Mouse (Mus musculus) spleen, postnatal 10 days (tissue): ENCODE data around the gene Ghdc.

Experiments
- DNase-seq, 2 experiments: peaks; one replicate each; pipeline ENCODE4 v3.0.0; 2021 to 2022; ENCODE audit warnings: low spot score in 2 of 2

Ghdc gene

DNA sequence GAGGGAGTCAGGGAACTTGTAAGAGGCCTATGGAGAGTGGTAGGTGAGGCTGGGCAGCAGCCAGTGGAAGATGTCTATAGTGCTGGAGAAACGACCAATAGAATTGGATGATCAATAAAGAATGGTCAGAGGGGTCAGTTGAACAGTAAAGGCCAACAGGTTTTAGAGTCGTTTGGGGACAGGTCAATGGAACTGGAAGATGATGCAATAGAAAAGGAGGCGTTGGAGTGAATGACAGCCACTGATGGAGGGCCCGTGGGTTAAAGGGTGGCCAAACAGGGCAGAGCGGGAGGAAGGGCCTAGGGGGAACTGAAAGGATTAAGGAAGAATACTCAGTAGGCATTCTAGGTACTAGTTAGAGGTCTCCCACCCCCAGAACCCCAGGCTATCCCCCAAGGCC is 23.6 kb downstream of the Ghdc start:
- no peak for DNase-seq

DNA sequence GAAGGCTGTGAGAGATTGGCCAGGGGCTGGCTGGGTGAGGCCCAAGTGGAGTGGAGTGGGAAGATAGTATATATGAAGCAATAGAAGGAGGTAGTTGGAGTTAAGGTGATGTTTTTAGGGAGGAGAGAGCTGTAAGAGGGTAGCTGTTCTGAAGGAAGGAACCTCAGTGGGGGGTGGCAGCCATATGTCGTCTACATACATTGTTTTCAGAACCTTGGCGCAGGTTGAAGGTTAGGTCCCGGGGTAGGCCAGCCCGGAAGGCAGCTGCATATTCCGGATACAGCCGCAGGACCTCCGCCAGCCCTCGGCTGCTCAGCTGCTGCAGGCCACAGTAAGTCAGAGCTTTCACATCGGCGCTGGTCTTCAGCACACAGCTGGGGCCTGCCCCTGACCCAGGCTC is 24.2 kb downstream of the Ghdc start:
- DNase-seq = no peak

DNA sequence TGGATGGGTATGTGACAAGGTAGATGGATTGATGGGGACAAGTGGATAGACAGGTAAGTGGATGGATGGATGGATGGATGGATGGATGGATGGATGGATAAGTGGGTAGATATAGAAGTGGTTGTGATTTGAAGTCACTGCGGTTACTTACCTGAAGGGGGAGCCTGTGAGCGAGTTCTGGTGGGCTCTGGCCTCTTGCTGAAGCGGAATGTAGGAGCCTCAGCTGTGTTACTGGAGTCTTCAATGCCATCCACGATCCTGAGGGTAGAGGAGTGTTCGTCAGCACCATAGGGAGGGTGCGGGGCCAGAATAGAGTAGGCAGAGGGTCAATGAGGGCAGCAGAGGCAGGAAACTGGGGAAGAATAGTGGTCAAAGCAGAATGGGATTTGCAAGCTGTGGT is 25.7 kb downstream of the Ghdc start:
- peak in 1 of 2 experiments; percentile 69 for DNase-seq

DNA sequence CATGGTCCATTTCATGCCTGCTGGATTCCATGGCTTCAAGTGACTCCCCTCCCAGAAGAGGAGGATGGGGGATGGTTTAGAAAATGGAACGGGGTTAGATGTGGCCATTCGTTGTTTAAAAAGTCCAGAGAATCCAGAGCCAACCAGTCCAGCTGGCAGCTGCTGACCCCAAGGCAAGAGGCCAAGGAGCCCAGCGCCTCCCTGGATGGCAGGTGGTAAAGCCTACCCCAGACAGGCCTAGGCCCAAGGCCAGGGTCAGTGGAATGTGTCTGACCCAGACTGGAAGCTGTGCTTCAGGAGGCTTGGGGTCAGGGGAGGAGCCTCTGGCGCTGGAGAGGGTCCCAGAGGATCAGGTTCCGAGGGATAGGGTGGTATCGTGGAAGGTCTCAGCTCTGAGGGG is 29.4 kb downstream of the Ghdc start:
- DNase-seq = no peak

DNA sequence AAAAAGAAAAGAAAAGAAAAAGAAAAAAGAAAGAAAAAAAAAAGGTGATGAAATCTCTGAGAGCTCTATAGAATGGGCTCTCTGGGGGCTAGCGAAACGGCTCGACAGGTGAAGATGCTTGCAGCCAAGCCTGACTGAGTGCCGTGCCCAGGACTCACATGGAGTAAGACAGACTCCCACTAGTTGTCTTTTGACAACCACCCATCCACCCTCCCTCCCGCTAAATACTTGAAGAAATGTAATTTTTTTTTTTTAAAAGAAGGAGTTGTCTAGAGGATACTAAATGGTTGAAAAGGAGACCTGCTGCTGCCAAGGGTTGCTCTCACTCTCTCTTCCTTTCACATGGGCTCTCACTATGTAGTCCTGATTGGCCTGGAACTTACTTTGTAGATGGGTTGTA is 32.0 kb downstream of the Ghdc start:
- DNase-seq = peak in 1 of 2 experiments; percentile 45

DNA sequence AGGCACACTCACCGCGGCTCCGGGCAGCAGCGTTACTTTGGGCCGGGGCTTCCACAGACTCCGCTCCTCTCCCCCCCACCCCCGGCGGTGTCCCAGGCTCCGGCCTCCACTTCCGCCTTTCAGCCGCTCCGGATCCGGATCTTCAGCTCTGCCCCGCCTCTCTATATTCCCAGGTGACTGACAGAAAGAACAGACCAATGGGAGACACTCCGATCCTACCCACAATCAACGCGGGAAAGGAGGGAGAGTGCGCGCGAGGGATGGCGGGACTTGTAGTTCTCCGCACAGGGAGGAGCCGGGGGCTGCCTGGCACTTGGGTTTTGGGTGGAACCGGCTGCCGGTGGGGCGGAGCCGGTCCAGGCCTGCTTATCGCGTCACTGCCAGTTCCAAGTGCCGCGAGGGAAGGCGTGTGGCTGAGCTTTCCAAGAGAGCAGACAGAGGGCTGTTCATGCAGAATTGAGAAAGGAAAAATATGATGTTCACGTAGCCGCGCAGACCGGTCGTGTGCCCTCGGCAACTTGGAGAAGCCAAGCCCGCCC is 32.6 kb downstream of the Ghdc start, which contains the start of gene Rab5c:
TSS of gene Rab5c (minus strand) at position 150 of the 539 bp plus-strand sequence.
- peak; percentile 95 to 99 for DNase-seq

DNA sequence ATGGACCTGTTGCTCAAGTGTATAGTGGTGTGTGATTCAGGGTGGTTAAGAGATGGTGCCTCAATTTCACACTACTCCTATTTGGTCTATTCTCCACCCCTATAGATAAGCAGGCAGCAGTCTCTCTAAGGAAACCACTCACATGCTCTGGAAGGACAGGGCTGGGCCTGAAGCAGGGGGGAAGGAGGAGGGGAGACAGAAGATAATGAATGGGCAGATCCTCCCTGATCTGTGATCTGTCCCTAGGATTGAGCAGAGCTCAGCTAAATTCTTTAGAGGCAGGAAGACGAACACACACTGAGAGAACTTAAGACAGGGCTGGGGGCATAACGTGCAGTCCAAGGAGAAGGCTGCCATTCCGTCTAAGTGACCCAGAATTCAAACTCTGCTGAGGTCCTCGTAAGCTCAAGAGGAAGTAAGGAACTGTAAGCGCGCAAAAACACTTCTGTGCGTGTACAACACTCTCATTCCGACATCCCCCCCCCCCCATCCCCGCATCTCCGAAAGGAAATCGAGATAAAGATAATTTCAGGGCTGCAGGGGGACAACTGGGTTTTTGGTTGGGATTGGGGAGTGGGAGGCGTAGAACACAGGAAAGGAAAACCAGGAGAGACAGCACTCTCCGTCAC is 33.5 kb downstream of the Ghdc start:
- DNase-seq = peak; percentile 44 to 48

DNA sequence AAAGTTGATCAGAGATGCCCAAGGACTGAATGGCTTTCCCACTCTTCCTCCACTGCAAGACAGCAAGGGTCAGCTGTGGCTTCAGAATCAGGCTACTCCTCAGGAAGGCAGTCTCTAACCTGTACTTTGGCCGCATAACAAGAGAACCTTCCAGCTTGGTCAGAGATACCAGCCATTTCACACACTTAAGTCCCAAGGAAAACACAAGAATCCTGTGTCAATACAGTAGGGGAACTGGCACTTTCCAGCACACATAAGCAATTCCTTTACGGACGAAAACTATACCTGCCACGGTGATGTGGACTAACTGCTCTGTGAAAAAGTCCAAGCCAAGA is 34.0 kb downstream of the Ghdc start:
- no peak for DNase-seq

DNA sequence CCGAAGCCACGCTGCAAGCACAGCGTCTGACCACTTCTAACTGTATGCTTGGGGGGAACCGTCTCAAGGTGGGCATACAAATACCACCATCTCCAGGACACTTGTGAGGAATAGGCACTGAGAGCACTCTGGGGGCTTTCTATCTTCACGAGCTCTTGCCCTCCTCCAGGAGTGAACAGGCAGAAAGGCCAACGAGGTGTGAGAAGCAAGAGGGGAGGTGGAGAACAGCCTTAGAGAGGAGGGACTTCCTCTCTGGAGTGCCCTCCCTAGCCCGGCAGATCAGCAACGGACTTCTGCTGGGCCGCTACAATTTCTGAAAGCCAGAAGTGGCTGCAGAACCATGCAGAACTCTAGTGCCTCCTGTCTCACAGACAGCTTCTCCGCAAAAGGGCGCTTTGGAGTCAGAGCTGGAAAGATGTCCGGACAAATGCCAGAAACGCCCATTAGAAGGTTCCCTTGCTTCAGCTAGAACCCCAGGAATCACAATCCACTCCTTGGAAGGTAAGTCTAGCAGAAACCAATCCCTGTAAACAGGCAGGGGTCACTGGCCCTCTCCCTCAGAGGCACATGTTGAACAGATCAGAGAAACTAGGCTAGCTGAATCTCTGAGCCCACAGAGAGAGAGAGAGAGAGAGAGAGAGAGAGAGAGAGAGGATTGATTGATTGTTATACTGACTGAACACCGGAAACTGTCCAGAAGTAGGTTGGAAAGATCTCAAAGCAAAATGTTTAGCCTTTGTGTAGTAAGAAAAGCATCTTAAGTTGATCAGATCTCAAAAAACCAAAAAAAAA is 34.6 kb downstream of the Ghdc start:
- peak; percentile 39 to 46 for DNase-seq

DNA sequence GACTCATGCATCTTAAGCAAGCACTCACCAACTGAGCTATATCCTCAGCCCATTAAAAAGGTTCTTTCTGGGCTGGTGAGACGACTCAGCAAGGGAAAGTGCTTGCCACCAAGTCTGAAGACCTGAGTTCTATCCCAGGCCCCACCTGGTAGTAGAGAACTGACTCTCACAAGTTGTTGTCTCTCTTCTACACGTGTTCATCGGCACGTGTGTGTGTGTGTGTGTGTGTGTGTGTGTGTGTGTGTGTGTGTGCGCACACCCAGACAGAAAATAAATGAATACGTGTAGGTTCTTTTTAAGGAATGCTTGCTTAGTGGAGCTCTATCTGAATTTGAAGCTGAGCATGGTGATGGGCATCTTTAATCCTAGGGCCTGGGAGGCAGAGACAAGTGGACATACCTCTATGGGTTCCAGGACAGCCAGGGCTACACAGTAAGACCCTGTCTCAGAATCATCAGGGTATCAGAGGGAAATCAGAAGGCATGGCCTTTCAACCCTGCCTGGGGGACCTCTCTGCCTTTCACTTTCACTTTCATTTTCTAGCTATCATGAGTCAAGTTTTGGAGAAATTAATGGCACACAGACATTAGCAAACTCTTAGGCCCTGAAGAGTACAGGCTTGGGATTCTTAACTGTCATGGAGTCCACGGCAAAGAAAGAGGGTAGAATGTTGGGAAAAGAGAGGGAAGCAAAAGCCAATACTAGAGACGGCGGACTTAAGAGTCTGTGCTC is 35.5 kb downstream of the Ghdc start:
- DNase-seq = no peak

DNA sequence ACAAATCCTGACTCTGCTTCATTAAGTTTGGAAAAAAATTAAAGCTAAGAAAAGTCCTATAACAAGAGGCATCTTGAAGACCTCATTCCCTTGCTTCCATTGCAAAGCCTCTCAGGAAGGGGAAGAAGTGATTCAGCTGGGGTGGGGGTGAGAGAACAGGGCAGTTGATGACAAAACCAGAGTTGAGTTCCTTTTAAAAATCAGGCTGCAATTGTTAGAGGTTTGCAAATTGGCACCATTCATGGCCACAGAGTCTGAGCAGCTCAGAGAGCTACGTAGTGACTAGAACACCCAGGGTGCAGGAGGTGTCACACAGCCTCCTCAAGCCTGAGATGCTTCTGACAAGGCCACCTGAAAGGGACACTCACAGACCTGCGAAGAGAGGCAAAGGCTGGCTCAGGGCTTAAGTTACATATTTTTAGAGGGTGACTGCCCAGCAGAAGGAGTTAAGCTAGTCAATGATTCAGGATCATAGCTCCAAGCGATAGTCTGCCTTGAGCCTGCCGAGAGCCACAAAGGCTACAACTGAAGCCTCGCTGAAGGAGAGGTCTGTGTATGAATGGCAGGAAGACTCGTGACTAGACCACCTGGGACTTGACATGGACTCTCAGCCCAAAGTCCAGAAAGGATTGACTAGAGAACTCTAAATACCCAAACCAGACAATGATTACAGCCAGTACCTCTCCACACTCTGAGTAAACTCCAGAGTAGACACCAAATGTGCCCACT is 40.1 kb downstream of the Ghdc start:
- no peak for DNase-seq

DNA sequence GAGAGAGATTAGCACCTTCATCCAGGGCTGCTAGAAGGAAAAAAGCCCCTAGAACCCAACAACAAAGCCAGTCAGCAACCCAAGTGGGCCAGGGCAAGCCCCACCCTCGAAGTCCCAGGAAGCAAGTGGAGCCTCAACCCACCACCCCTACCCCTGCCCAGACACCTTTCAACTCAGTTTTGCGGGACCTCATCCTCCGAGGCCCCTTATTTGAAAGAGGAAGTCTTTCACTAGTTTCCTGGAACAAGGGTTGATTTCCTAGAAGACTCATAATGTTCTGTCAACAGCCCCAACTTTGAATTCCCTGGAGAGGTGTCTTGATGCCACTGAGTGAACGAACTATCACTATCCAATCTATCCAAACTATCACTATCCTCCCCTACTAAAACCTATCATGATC is 40.8 kb downstream of the Ghdc start:
- no peak for DNase-seq

DNA sequence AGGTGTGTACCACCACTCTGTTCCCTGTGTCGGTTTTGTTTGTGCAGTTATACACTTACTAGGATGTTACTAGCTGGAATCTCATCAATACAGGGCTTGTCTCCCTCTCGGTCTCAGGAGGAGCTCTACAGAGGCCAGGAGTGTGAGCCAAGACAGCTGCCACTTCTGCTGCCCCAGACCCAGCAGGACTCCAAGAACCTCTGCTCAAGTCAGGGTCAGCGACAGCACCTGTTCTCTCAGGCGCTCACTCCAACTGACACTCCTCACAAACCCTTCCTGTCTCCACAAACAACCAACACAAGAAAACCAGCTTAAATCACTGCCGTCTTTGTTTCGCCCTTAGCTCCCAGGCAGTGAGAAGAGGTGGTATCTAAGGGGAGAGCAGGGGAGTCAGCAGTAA is 42.2 kb downstream of the Ghdc start:
- DNase-seq = no peak

DNA sequence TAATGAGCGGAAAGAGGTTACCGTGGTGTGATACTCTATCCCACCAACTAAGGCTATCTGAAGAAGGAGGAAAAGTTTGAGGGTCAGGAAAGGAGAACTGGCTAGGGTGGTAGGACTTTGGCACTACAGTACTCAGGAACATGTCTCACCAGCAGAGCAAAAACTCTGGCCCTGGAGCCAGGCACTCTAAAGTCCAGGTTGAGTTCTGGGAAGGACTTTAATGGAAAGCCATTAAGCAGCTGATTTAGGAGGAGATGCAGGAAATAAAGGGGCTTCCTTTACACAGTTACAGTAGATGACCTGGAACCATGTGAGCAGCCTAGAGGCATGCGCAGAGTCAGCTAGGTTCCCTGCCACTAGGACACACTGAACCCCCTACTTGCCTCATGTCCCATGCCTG is 43.6 kb downstream of the Ghdc start:
- DNase-seq = no peak

DNA sequence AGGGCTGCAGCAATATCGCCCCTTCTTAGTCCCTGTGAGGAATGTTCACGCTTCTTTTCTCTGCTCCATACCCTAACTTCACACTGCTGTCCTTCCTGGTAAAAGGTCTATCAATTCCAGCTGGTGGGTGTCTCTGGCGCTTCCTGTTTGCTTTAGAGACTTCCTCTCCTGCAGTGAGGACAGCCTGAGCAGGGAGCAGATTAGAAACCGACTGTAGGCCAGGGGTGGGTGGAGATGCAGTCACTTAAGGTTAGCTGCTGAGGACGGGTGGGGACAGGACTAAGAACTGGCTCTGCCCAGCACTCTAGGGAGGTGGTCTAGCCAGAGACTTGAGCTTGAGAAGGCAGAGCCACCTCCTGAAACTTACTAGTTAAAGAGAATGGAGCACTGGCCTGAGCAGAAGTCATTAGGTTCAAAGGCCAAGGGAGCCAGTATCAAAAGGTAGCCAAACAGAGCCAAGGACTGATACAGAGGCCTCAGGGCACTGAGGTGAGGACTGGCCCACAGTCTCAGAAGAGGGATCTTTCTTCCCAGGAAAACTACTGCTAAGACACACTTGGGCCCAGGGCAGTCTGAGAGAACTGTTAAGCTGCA is 45.7 kb downstream of the Ghdc start:
- DNase-seq = no peak

DNA sequence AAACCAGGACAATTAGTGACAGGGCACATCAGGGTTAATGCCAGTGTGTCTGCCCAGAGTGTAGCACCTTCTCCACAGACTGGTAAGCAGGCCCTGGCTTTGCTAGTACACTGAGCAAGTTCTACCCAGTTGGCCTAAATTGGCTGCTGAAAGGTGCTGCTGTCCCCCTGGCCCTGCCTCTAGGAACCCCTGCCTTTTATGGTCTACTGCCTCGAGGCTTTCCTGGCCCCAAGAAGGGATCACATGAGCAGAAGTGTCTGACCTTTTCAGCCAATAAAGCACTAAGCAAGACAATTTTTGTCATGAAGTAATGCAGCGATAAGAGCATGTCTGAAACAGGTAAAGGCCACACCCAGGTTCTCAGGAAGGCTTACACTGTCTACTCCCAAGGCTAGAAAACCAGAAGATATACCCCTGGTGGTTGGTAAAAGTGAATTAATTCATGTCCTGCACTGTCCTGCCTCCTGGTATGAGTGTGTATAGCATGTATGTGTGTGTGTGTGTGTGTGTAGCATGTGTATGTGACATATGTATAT is 48.2 kb downstream of the Ghdc start:
- no peak for DNase-seq

DNA sequence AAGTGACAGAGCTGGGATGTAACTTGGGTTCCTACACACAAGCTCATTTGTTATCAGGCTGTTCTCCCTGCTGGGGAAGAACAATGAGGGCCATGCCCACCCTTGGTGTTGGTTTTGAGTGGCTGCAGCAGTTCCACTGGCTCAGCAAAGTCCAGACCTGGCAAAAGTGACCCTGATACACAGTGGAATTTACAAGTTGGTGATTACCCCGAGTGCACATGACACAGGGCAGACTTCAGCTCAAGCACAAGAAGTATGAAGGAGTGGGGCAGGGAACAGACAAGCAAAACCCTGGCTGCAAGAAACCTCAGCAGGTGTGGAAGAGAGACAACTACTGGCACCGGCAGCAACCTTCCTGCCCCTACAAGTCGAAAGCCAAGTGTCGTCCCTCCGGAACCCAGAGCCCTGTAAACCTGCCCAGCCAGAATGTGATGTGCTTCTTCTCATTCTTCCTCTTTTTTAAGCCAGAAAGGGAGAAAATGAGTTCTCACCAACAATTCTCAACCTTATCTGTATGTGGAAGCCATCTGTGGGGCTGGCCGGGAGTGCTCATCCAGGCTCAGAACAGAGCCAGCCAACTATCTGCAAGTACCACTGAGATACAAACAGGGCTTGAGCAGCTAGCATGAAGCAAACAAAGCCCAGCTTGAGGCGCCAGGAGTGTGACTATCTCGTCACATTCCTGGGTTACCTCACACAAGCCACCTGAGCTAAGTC is 48.8 kb downstream of the Ghdc start:
- DNase-seq = no peak

DNA sequence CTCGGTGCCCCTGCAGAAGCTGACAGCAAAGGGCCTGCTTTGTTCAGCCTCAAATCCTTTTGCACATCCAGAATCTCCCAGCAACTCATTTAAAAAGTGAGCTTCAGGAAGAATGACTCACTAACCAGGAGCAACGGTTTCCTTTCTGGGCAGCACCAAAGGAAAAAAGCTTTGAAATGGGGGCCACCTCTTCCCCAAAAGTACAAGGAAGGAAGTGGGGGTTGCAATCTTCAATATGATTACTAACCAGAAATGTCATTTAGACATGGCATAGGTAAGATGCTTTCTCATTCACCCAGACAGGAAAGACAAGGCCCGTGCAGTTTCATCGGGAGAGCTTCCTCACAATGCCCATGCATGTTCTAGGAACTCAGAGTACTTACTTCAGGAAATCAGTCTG is 49.5 kb downstream of the Ghdc start:
- no peak for DNase-seq

DNA sequence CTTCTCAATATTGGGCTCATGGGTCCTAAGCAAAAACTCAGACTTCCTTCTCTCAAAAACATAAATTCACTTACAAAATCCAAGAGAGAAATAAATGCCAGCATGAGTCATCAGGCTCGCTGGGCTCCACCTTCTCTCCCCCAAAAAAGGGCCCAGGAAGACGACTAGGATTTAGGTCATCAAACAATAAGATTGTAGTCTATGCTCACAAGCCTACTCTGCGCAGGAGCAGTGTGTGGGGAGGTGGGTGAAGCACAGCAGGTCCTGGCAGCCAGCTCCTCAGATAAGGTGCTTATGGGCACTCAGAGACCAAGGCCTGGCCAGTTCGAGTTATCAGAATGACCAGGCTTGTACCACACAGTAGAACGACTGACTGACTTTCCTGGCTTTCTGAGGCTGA is 50.4 kb downstream of the Ghdc start:
- no peak for DNase-seq

DNA sequence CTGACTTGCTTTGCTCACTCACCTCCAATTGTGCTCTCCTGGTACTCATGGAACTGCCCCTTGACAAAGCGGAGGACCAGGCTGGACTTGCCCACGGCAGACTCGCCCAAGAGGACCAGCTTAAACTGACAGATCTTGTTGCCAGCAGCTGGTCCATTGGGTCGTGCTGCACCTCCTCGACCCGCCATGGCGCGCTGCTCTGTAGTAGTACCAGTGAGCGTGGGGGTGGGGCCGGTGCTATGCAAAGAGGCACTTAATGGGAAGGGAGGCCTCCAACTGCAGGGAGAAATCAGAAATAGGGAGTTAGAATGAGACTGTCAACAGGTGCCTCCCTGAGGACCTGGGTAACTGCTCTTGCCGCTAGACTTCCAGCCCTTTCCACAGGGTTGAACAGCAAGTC is 50.9 kb downstream of the Ghdc start:
- no peak for DNase-seq

DNA sequence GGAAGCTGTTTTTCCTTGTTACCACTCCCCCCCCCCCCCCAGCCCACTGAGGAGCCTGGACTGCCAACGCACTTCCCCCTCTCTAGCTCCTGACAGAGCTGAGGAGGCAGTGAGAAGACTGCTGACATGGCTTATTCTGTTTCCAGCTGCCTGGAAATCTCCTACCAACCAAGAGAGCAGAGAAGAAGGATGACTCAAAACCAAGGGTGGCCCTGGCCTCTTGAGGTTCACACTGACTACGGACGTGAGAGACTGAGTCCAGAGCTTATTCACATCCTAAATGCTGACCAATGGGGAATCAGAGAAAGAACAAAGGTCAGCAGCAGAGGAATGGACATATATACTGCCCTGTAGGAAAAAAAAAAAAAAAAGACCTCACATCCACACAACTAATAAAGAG is 51.4 kb downstream of the Ghdc start:
- DNase-seq = no peak
